Mouse (Mus musculus) stomach, embryonic 16.5 days (tissue): ENCODE data around the gene Fam19a4. TPM values are rescaled to one million over a fixed set of nuclear protein-coding genes. Genes with fewer than 3 reads are reported as not detected.

Experiments
- ATAC-seq: fragments of 200-750 bp; cut with Nextera tagmentation; 2 replicates; pipeline ENCODE4 v1.8.0; 2017; ENCODE audit warnings: moderate number of reproducible peaks, moderate TSS enrichment; ENCODE audit not compliant: insufficient read depth, low FRiP score
- H3K27ac ChIP-seq: fragments of 300-500 bp; sonication (generic); 2 replicates; pipeline ENCODE4 v1.5.1; 2014; ENCODE audit warnings: low read length
- H3K27me3 ChIP-seq: fragments of 300-500 bp; sonication (generic); 2 replicates; pipeline ENCODE4 v1.6.1; 2014; ENCODE audit warnings: low read length, control low read depth, mixed read lengths; ENCODE audit not compliant: control insufficient read depth, insufficient read depth
- H3K36me3 ChIP-seq: fragments of 300-500 bp; sonication (generic); 2 replicates; pipeline ENCODE4 v1.6.1; 2014; ENCODE audit warnings: low read length; ENCODE audit not compliant: control insufficient read depth, insufficient read depth
- H3K4me1 ChIP-seq: fragments of 300-500 bp; sonication (generic); 2 replicates; pipeline ENCODE4 v1.6.1; 2014; ENCODE audit warnings: low read length, control low read depth, mixed read lengths; ENCODE audit not compliant: control insufficient read depth, insufficient read depth
- H3K4me2 ChIP-seq: fragments of 300-500 bp; sonication (generic); 2 replicates; pipeline ENCODE4 v1.6.1; 2014; ENCODE audit warnings: low read depth, low read length, mixed read lengths
- H3K4me3 ChIP-seq: fragments of 300-500 bp; sonication (generic); replicated peaks from 2 replicates; pipeline ENCODE4 v1.5.1; 2014; ENCODE audit warnings: mild to moderate bottlenecking, low read length
- H3K9ac ChIP-seq: fragments of 300-500 bp; sonication (generic); 2 replicates; pipeline ENCODE4 v1.6.1; 2014; ENCODE audit warnings: low read length
- H3K9me3 ChIP-seq: fragments of 300-500 bp; sonication (generic); replicated peaks from 2 replicates; pipeline ENCODE4 v1.6.1; 2016; ENCODE audit warnings: low read length, control low read depth; ENCODE audit not compliant: control insufficient read depth
- WGBS: fragments of 180-500 bp; shearing (Covaris S2); extraction: QIAGEN DNeasy Blood & Tissue Kit; methylation state at CpG from one replicate; pipeline ENCODE4 v1.1.7; 2014; 5-methylcytosine and 5-hydroxymethylcytosine counted together
- polyA plus RNA-seq: library from polyadenylated mRNA; unstranded; fragments of >200 nt; fragmentation: Nextera tagmentation; extraction: Ambion mirVana; gene quantifications from 2 replicates; pipeline ENCODE4 v1.2.1, GENCODE M21; 2015

The Fam19a4 gene
- polyA plus RNA-seq, 1 experiment from 2014 or later: 0.12 TPM

DNA sequence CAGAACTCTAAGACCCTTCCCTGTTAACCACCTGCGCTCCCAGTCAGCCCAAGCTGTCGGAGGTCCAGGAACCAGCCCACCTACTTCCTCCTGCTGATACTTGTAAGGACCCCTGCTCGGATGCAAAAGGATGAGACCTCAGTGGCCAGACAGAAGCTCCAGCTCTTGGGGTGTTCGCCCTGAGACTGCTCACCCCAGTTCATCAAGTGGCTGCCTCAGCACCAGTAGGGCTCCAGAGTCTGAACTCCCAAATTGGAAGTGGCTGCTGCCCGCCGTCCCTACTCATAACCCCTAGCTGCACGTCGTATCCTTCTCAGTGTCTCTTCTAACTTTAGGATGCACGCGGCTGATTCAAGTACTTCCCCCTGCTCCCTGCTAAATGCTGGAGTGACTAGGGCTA is 614 bp downstream of the Fam19a4 start:
- ATAC-seq: no peak
- 5% methylated on average over 10 of the region's 10 CpGs for WGBS
- Histone ChIP-seq H3K9me3 (no peaks in the 10 kb centered on the region), H3K27ac (no peak overlapping the region), H3K4me1 (peaks cover 3% of the 10 kb centered on the region; the same call in 1 of the 2 replicates), H3K9ac (0 out of 2 replicates have a peak overlapping the region, but pooled peaks have one; percentile 0), H3K4me2 (peak overlapping the region; percentile 72), H3K36me3 (no peaks in the 10 kb centered on the region), H3K27me3 (peaks cover 32% of the 10 kb centered on the region), H3K4me3 (peak overlapping the region; percentile 40)

GRCm38 (mm10) chr6:97052196-97052770 is 7.9 kb downstream of the Fam19a4 start:
- Histone ChIP-seq H3K4me2 (no peak overlapping the region), H3K4me1 (no peaks in the 10 kb centered on the region), H3K27me3 (peaks cover 3% of the 10 kb centered on the region; the same call in 1 of the 2 replicates), H3K36me3 (no peaks in the 10 kb centered on the region), H3K9me3 (no peaks in the 10 kb centered on the region), H3K27ac (no peak overlapping the region), H3K4me3 (no peak overlapping the region), H3K9ac (no peak overlapping the region)
- no peak for ATAC-seq
- WGBS: 60% methylated on average over 8 of the region's 8 CpGs

DNA sequence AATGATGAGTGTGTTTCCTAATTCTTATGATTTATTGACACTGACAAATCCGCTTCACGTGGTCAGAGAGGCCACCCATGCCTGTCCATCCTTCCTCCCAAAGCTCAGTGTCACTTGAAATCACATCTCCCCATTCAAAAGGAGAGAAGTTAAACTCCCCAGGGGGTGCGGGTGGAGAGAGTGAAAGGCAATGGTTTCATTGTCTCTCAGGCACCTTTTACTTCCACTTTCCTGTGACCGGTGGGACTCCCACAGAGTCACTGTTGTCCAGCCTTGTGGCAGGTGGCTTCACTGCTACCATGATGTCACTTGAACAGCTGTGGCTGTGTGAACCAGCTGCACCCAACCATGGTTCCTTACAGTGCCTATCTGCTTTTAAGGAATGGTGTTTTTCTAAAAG is 11.8 kb downstream of the Fam19a4 start:
- WGBS: 39% methylated on average over 4 of the region's 4 CpGs

GRCm38 (mm10) chr6:97046541-97046940 is 13.7 kb downstream of the Fam19a4 start:
- no peaks in the 10 kb centered on the region for H3K9me3 ChIP-seq
- no peak overlapping the region for H3K27ac ChIP-seq
- no peak overlapping the region for H3K9ac ChIP-seq
- H3K36me3 ChIP-seq: no peaks in the 10 kb centered on the region
- no peaks in the 10 kb centered on the region for H3K27me3 ChIP-seq
- H3K4me3 ChIP-seq: no peak overlapping the region
- H3K4me2 ChIP-seq: no peak overlapping the region
- ATAC-seq: no peak
- WGBS: 88% methylated on average over 4 of the region's 4 CpGs
- peaks cover 6% of the 10 kb centered on the region for H3K4me1 ChIP-seq

More for the DNA sequence above, 11.8 kb downstream of the Fam19a4 start:
- no peaks in the 10 kb centered on the region for H3K36me3 ChIP-seq
- no peak overlapping the region for H3K4me2 ChIP-seq
- no peak overlapping the region for H3K27ac ChIP-seq
- H3K27me3 ChIP-seq: no peaks in the 10 kb centered on the region
- no peaks in the 10 kb centered on the region for H3K9me3 ChIP-seq
- no peak overlapping the region for H3K4me3 ChIP-seq
- ATAC-seq: no peak
- H3K9ac ChIP-seq: no peak overlapping the region
- peaks cover 6% of the 10 kb centered on the region for H3K4me1 ChIP-seq

DNA sequence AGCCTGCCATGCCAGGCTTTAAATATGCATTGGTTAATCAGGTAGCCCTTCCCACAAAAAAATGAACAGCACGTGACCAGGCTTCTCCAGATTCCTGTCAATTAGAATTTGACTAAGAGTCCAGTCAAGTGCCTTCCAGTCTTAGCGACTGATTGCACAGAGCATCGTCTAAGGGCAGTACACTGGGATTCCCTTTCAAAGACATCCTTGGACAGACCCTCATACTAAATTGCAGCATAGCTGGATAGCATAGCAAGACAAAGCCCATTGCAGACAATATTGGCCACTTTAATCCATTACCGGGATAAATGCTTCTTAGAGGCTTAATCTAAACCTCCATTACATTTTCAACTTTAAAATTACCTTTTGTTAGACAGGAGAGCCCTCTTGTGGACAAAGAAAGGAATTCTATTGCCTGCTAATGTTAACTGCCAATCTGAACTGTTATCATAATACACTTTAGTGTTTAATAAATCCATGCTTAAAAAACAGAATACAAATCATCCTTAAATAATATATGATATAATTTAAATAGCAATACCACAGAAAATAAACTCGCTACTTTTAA is 33.0 kb downstream of the Fam19a4 start:
- H3K27ac ChIP-seq: no peak overlapping the region
- no peak for ATAC-seq
- no peak overlapping the region for H3K9ac ChIP-seq
- no peak overlapping the region for H3K4me2 ChIP-seq
- no peaks in the 10 kb centered on the region for H3K36me3 ChIP-seq
- no peaks in the 10 kb centered on the region; the same call in 1 of the 2 replicates for H3K27me3 ChIP-seq
- 47% methylated on average over 5 of the region's 5 CpGs for WGBS
- no peaks in the 10 kb centered on the region for H3K9me3 ChIP-seq
- H3K4me3 ChIP-seq: no peak overlapping the region
- no peaks in the 10 kb centered on the region for H3K4me1 ChIP-seq

DNA sequence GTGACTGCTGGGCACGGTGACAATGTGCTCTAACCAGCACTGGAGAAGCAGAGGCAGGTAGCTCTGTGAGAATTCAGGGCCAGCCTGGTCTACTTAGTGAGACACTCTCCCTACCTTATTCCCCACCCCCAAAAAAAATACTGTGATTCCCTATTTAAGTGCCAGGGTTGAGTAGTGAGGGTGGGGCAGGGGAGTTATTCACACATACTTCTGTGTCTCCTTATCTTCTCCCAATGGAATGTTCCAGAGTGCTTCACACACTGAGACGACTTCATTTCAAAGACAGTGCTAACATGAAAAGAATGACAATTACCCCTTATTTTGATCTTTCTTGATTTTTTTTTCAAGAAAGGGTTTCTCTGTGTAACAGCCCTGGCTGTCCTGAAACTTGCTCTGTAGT is 40.9 kb downstream of the Fam19a4 start:
- Histone ChIP-seq H3K9me3 (no peaks in the 10 kb centered on the region), H3K4me2 (no peak overlapping the region), H3K4me3 (no peak overlapping the region), H3K27ac (no peak overlapping the region), H3K9ac (no peak overlapping the region), H3K27me3 (no peaks in the 10 kb centered on the region), H3K4me1 (no peaks in the 10 kb centered on the region), H3K36me3 (no peaks in the 10 kb centered on the region)
- 36% methylated on average over 2 of the region's 2 CpGs for WGBS
- ATAC-seq: no peak

DNA sequence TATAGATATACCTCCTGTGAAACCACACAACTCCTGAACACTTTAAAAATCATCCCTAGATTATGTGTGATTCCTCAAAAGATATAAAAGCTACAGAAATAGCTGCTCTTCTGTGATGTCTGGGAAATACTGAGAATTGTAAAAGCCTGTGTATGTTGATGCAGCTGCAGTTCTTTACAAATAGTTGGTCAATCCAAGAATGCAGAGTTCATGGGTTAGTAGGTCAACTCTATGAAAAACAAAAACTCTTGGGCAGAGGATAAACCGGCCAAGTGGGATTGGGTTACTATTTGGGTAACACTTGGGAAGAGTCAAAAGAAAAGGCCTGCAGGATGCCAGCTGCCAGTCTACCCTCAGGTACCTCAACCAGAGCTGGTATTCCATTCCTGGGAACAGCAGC is 43.5 kb downstream of the Fam19a4 start:
- Histone ChIP-seq H3K9me3 (no peaks in the 10 kb centered on the region), H3K27ac (no peak overlapping the region), H3K4me1 (no peaks in the 10 kb centered on the region), H3K27me3 (no peaks in the 10 kb centered on the region), H3K4me2 (no peak overlapping the region), H3K36me3 (no peaks in the 10 kb centered on the region), H3K9ac (no peak overlapping the region), H3K4me3 (no peak overlapping the region)
- ATAC-seq: no peak
- WGBS: 56% methylated on average over 1 of the region's 1 CpGs

- WGBS: 72% methylated on average over 3 of the region's 3 CpGs
- no peaks in the 10 kb centered on the region for H3K4me1 ChIP-seq
- H3K27me3 ChIP-seq: no peaks in the 10 kb centered on the region
- H3K4me2 ChIP-seq: no peak overlapping the region
- H3K4me3 ChIP-seq: no peak overlapping the region
- no peak overlapping the region for H3K9ac ChIP-seq
- ATAC-seq: no peak
- no peaks in the 10 kb centered on the region for H3K9me3 ChIP-seq
- H3K27ac ChIP-seq: no peak overlapping the region
- H3K36me3 ChIP-seq: no peaks in the 10 kb centered on the region
Observed at GRCm38 (mm10) chr6:97016018-97016417, 44.2 kb downstream of the Fam19a4 start.

GRCm38 (mm10) chr6:97006513-97007094 is 53.6 kb downstream of the Fam19a4 start:
- Histone ChIP-seq H3K27ac (no peak overlapping the region), H3K36me3 (no peaks in the 10 kb centered on the region), H3K4me3 (no peak overlapping the region), H3K27me3 (no peaks in the 10 kb centered on the region), H3K4me2 (no peak overlapping the region), H3K9me3 (no peaks in the 10 kb centered on the region), H3K4me1 (no peaks in the 10 kb centered on the region), H3K9ac (no peak overlapping the region)
- WGBS: 36% methylated on average over 8 of the region's 8 CpGs
- no peak for ATAC-seq
